Mouse (Mus musculus): ENCODE results near the gene Cartpt.

GRCm38 (mm10) chr13:99872059-99872458, 28.8 kb downstream of the Cartpt start:
- TF ChIP-seq CTCF (IDR thresholded peaks at IDR 0.05; ENCODE audit: low read depth) (peak; percentile 28), EP300 (optimal IDR thresholded peaks at IDR 0.05) (no peak)
